Mouse (Mus musculus): ENCODE data around the gene Slc25a41.

GRCm38 (mm10) chr17:57087049-57087832 is 45.8 kb upstream of the Slc25a41 start, which contains the start of gene Tubb4a:
- no peak for TF ChIP-seq CTCF (conservative IDR thresholded peaks at IDR 0.05; ENCODE audit: low read length)
- no peak for TF ChIP-seq NANOG (IDR thresholded peaks at IDR 0.05; ENCODE audit: borderline replicate concordance, low read length)
- no peak for TF ChIP-seq POU5F1 (IDR thresholded peaks at IDR 0.05; ENCODE audit: borderline replicate concordance, low read length)
